Mouse (Mus musculus) liver, embryonic 14.5 days (tissue): ENCODE data around the gene Cenpu. TPM values are rescaled to one million over a fixed set of nuclear protein-coding genes. Genes with fewer than 3 reads are reported as not detected.

Source experiments
- ATAC-seq: fragments of 200-750 bp; cut with Nextera tagmentation; 2 replicates; pipeline ENCODE4 v1.8.0; 2017; ENCODE audit warnings: moderate number of reproducible peaks, mild to moderate bottlenecking, moderate library complexity; ENCODE audit not compliant: insufficient read depth
- DNase-seq, 3 experiments: peaks; one replicate each; pipeline ENCODE4 v3.0.0-alpha.2; 2012 to 2013; ENCODE audit warnings: low read depth in 3 of 3, low spot score in 3 of 3
- H3K27ac ChIP-seq: fragments of 300-500 bp; sonication (generic); 2 replicates; pipeline ENCODE4 v1.5.1; 2014; ENCODE audit warnings: moderate library complexity, mild to moderate bottlenecking, control low read depth, inconsistent platforms
- H3K27me3 ChIP-seq: fragments of 300-500 bp; sonication (generic); 2 replicates; pipeline ENCODE4 v1.6.1; 2014; ENCODE audit warnings: mild to moderate bottlenecking, low read length, moderate library complexity; ENCODE audit not compliant: control insufficient read depth, insufficient read depth
- H3K36me3 ChIP-seq: fragments of 300-500 bp; sonication (generic); replicated peaks from 2 replicates; pipeline ENCODE4 v1.6.1; 2014; ENCODE audit warnings: low read depth; ENCODE audit not compliant: control insufficient read depth, insufficient read depth
- H3K4me1 ChIP-seq, 2 experiments: fragments of 200-500 bp in 1 of 2; fragments of 300-500 bp in 1 of 2; sonication (generic) in 1 of 2; replicated peaks; 2 replicates each; pipeline ENCODE4 v1.6.1; 2012 to 2014; ENCODE audit warnings: antibody characterized with exemption in 1 of 2, inconsistent platforms in 1 of 2, low read length in 1 of 2; ENCODE audit not compliant: control insufficient read depth in 2 of 2, insufficient read depth in 2 of 2
- H3K4me2 ChIP-seq: fragments of 300-500 bp; sonication (generic); 2 replicates; pipeline ENCODE4 v1.6.1; 2014; ENCODE audit warnings: low read depth, mild to moderate bottlenecking, control low read depth, moderate library complexity
- H3K4me3 ChIP-seq, 2 experiments: fragments of 200-500 bp in 1 of 2; fragments of 300-500 bp in 1 of 2; sonication (generic) in 1 of 2; 2 replicates each; pipeline ENCODE4 v1.5.1; 2012 to 2014; ENCODE audit warnings: low read depth in 2 of 2, low read length in 2 of 2, mild to moderate bottlenecking in 2 of 2, control low read depth in 1 of 2, inconsistent platforms in 1 of 2, moderate library complexity in 1 of 2; ENCODE audit not compliant: insufficient read depth in 1 of 2
- H3K9ac ChIP-seq: fragments of 300-500 bp; sonication (generic); replicated peaks from 2 replicates; pipeline ENCODE4 v1.6.1; 2014; ENCODE audit warnings: mild to moderate bottlenecking, control low read depth, moderate library complexity
- H3K9me3 ChIP-seq: fragments of 300-500 bp; sonication (generic); 2 replicates; pipeline ENCODE4 v1.6.1; 2016; ENCODE audit warnings: low read length, mixed read lengths; ENCODE audit not compliant: control insufficient read depth
- CTCF ChIP-seq: IDR thresholded peaks from 2 replicates; pipeline ENCODE4 v1.5.1; 2016; ENCODE audit warnings: antibody characterized with exemption, low read depth, control low read depth
- EP300 ChIP-seq: IDR thresholded peaks from 2 replicates; pipeline ENCODE4 v1.6.1; 2016; ENCODE audit warnings: antibody characterized with exemption, low read depth
- WGBS: fragments of 180-500 bp; shearing (Covaris S2); extraction: QIAGEN DNeasy Blood & Tissue Kit; methylation state at CpG from one replicate; pipeline ENCODE4 v1.1.7; 2014; ENCODE audit not compliant: insufficient replicate concordance; 5-methylcytosine and 5-hydroxymethylcytosine counted together
- polyA plus RNA-seq, 2 experiments: library from polyadenylated mRNA; depleted of rRNA in 1 of 2; stranded (reverse) in 1 of 2; unstranded in 1 of 2; fragments of >200 nt; fragmentation: Nextera tagmentation in 1 of 2; extraction: Ambion mirVana in 1 of 2; gene quantifications; 2 replicates each; pipeline versions ENCODE4 v1.2.1 to v1.2.3; 2012 to 2014

Gene Cenpu
- polyA plus RNA-seq, 2 experiments, result 8.9 to 16.5 TPM

- TF ChIP-seq CTCF (no peak), EP300 (no peak)
- Histone ChIP-seq H3K9me3 (no peaks in the 10 kb centered on the region), H3K27me3 (no peaks in the 10 kb centered on the region), H3K9ac (no peak overlapping the region), H3K36me3 (peaks cover 7% of the 10 kb centered on the region), H3K27ac (no peak overlapping the region), H3K4me2 (no peak overlapping the region), H3K4me3 (no peak overlapping the region), H3K4me1 (no peaks in the 10 kb centered on the region)
- 73% methylated on average over 6 of the region's 6 CpGs for WGBS
- DNase-seq (no peak), ATAC-seq (no peak)
Observed at GRCm38 (mm10) chr8:46520667-46521066, 31.2 kb upstream of the Cenpu start.

- Histone ChIP-seq H3K36me3 (peaks cover 20% of the 10 kb centered on the region), H3K9me3 (no peaks in the 10 kb centered on the region), H3K27ac (no peak overlapping the region)
Observed at GRCm38 (mm10) chr8:46526098-46526497, 25.7 kb upstream of the Cenpu start.

GRCm38 (mm10) chr8:46526821-46527220, 25.0 kb upstream of the Cenpu start:
- Histone ChIP-seq H3K4me3 (no peak overlapping the region), H3K4me1 (no peaks in the 10 kb centered on the region; a peak in 1 of 4 replicates), H3K4me2 (no peak overlapping the region), H3K36me3 (peaks cover 25% of the 10 kb centered on the region), H3K27ac (no peak overlapping the region), H3K9ac (no peak overlapping the region), H3K27me3 (no peaks in the 10 kb centered on the region), H3K9me3 (no peaks in the 10 kb centered on the region)
- ATAC-seq, result no peak
- no peak for DNase-seq
- TF ChIP-seq CTCF, result no peak
- TF ChIP-seq EP300, result no peak
- WGBS, result 84% methylated on average over 10 of the region's 10 CpGs

More at GRCm38 (mm10) chr8:46526098-46526497, 25.7 kb upstream of the Cenpu start:
- ATAC-seq, result no peak
- Histone ChIP-seq H3K9ac (no peak overlapping the region), H3K4me2 (no peak overlapping the region), H3K27me3 (no peaks in the 10 kb centered on the region), H3K4me1 (no peaks in the 10 kb centered on the region; a peak in 1 of 4 replicates), H3K4me3 (no peak overlapping the region)
- 85% methylated on average over 8 of the region's 8 CpGs for WGBS
- TF ChIP-seq EP300 (no peak), CTCF (no peak)
- DNase-seq, result no peak

GRCm38 (mm10) chr8:46529508-46529907, 22.3 kb upstream of the Cenpu start:
- H3K4me2 ChIP-seq, result no peak overlapping the region
- ATAC-seq, result peak; percentile 55
- H3K9ac ChIP-seq, result no peak overlapping the region
- peaks cover 41% of the 10 kb centered on the region for H3K36me3 ChIP-seq
- no peaks in the 10 kb centered on the region; a peak in 1 of 4 replicates for H3K4me1 ChIP-seq
- peak in 1 of 3 experiments; percentile 24 for DNase-seq
- WGBS, result 71% methylated on average over 4 of the region's 4 CpGs
- TF ChIP-seq EP300 (no peak), CTCF (no peak)
- H3K27ac ChIP-seq, result no peak overlapping the region
- no peak overlapping the region for H3K4me3 ChIP-seq
- no peaks in the 10 kb centered on the region for H3K27me3 ChIP-seq
- H3K9me3 ChIP-seq, result no peaks in the 10 kb centered on the region

GRCm38 (mm10) chr8:46530541-46530940, 21.3 kb upstream of the Cenpu start:
- no peaks in the 10 kb centered on the region; a peak in 1 of 4 replicates for H3K4me1 ChIP-seq
- DNase-seq (no peak), ATAC-seq (no peak)
- H3K36me3 ChIP-seq, result peaks cover 45% of the 10 kb centered on the region
- no peak overlapping the region for H3K9ac ChIP-seq
- H3K27ac ChIP-seq, result no peak overlapping the region
- no peaks in the 10 kb centered on the region for H3K9me3 ChIP-seq
- no peak overlapping the region for H3K4me2 ChIP-seq
- TF ChIP-seq EP300, result no peak
- H3K4me3 ChIP-seq, result no peak overlapping the region
- WGBS, result 55% methylated on average over 4 of the region's 4 CpGs
- no peaks in the 10 kb centered on the region for H3K27me3 ChIP-seq
